Mouse (Mus musculus) forebrain, embryonic 12.5 days (tissue): ENCODE results near the gene Adh7. TPM values are rescaled to one million over a fixed set of nuclear protein-coding genes. Genes with fewer than 3 reads are reported as not detected.

Experiments used
- ATAC-seq: fragments of 200-750 bp; cut with Nextera tagmentation; 2 replicates; pipeline ENCODE4 v1.8.0; 2017; ENCODE audit warnings: moderate TSS enrichment; ENCODE audit not compliant: low FRiP score
- H3K27ac ChIP-seq: fragments of 300-500 bp; sonication (generic); 2 replicates; pipeline ENCODE4 v1.5.1; 2016; ENCODE audit warnings: mild to moderate bottlenecking
- H3K27me3 ChIP-seq: fragments of 300-500 bp; sonication (generic); 2 replicates; pipeline ENCODE4 v1.6.1; 2016; ENCODE audit warnings: mild to moderate bottlenecking
- H3K36me3 ChIP-seq: fragments of 300-500 bp; sonication (generic); replicated peaks from 2 replicates; pipeline ENCODE4 v1.6.1; 2016; ENCODE audit warnings: mild to moderate bottlenecking
- H3K4me1 ChIP-seq: fragments of 300-500 bp; sonication (generic); 2 replicates; pipeline ENCODE4 v1.6.1; 2016
- H3K4me2 ChIP-seq: fragments of 300-500 bp; sonication (generic); 2 replicates; pipeline ENCODE4 v1.6.1; 2016; ENCODE audit warnings: mild to moderate bottlenecking, moderate library complexity
- H3K4me3 ChIP-seq: fragments of 300-500 bp; sonication (generic); replicated peaks from 2 replicates; pipeline ENCODE4 v1.5.1; 2016; ENCODE audit warnings: mild to moderate bottlenecking
- H3K9ac ChIP-seq: fragments of 300-500 bp; sonication (generic); 2 replicates; pipeline ENCODE4 v1.6.1; 2016; ENCODE audit warnings: mild to moderate bottlenecking
- H3K9me3 ChIP-seq: fragments of 300-500 bp; sonication (generic); 2 replicates; pipeline ENCODE4 v1.6.1; 2016
- WGBS: fragments of 180-500 bp; shearing (Covaris S2); methylation state at CpG from one replicate; pipeline ENCODE4 v1.1.7; 2016; 5-methylcytosine and 5-hydroxymethylcytosine counted together
- polyA plus RNA-seq: library from polyadenylated mRNA; unstranded; fragments of >200 nt; fragmentation: Nextera tagmentation; extraction: Ambion mirVana; gene quantifications from 2 replicates; pipeline ENCODE4 v1.2.1, GENCODE M21; 2016

Adh7 gene
- polyA plus RNA-seq, result 0.17 TPM in 1 of 2 replicates, not detected in the other

- H3K27me3 ChIP-seq, result no peaks in the 10 kb centered on the region
- no peak within 1 kb of the TSS for H3K4me3 ChIP-seq
- H3K9me3 ChIP-seq, result no peaks in the 10 kb centered on the region
- H3K9ac ChIP-seq, result no peak within 1 kb of the TSS
- no peaks in the 10 kb centered on the region for H3K36me3 ChIP-seq
- no peak within 1 kb of the TSS for H3K27ac ChIP-seq
- WGBS, result 78% methylated on average over 10 of the region's 10 CpGs
- H3K4me1 ChIP-seq, result peaks cover 7% of the 10 kb centered on the region
- H3K4me2 ChIP-seq, result no peak within 1 kb of the TSS
- no peak for ATAC-seq
These were observed at the start of gene Adh7 for GRCm38 (mm10) chr3:138217631-138218264. Gene Adh7 (plus strand): TSS chr3:138217760.

- no peak overlapping the region for H3K4me2 ChIP-seq
- no peaks in the 10 kb centered on the region for H3K9me3 ChIP-seq
- no peak overlapping the region for H3K4me3 ChIP-seq
- H3K9ac ChIP-seq, result no peak overlapping the region
- H3K27me3 ChIP-seq, result no peaks in the 10 kb centered on the region
- H3K4me1 ChIP-seq, result no peaks in the 10 kb centered on the region
- no peak overlapping the region for H3K27ac ChIP-seq
- WGBS, result 74% methylated on average over 10 of the region's 10 CpGs
- no peaks in the 10 kb centered on the region for H3K36me3 ChIP-seq
- ATAC-seq, result no peak
These were observed 44.3 kb upstream of the Adh7 start for GRCm38 (mm10) chr3:138173291-138173690.

- 93% methylated on average over 6 of the region's 6 CpGs for WGBS
- Histone ChIP-seq H3K4me3 (no peak overlapping the region), H3K27ac (no peak overlapping the region), H3K4me1 (no peaks in the 10 kb centered on the region), H3K4me2 (no peak overlapping the region), H3K9me3 (no peaks in the 10 kb centered on the region), H3K9ac (no peak overlapping the region), H3K36me3 (no peaks in the 10 kb centered on the region), H3K27me3 (no peaks in the 10 kb centered on the region)
- ATAC-seq, result no peak
These were observed 42.0 kb upstream of the Adh7 start for GRCm38 (mm10) chr3:138175551-138175950.

GRCm38 (mm10) chr3:138182019-138182418, 35.5 kb upstream of the Adh7 start:
- Histone ChIP-seq H3K4me3 (no peak overlapping the region), H3K4me2 (no peak overlapping the region), H3K27ac (no peak overlapping the region), H3K36me3 (no peaks in the 10 kb centered on the region), H3K9me3 (no peaks in the 10 kb centered on the region), H3K27me3 (no peaks in the 10 kb centered on the region), H3K9ac (no peak overlapping the region), H3K4me1 (peaks cover 6% of the 10 kb centered on the region; the same call in 1 of the 2 replicates)
- no peak for ATAC-seq
- 83% methylated on average over 2 of the region's 2 CpGs for WGBS

GRCm38 (mm10) chr3:138183371-138183770, 34.2 kb upstream of the Adh7 start:
- no peaks in the 10 kb centered on the region for H3K36me3 ChIP-seq
- H3K4me2 ChIP-seq, result no peak overlapping the region
- 92% methylated on average over 7 of the region's 7 CpGs for WGBS

GRCm38 (mm10) chr3:138185290-138185689, 32.3 kb upstream of the Adh7 start:
- no peaks in the 10 kb centered on the region for H3K9me3 ChIP-seq
- no peak overlapping the region for H3K4me2 ChIP-seq
- H3K4me1 ChIP-seq, result peaks cover 6% of the 10 kb centered on the region; the same call in 1 of the 2 replicates
- no peak overlapping the region for H3K9ac ChIP-seq
- H3K27me3 ChIP-seq, result no peaks in the 10 kb centered on the region
- no peak overlapping the region for H3K4me3 ChIP-seq
- WGBS, result 82% methylated on average over 4 of the region's 4 CpGs
- H3K27ac ChIP-seq, result no peak overlapping the region
- ATAC-seq, result no peak
- no peaks in the 10 kb centered on the region for H3K36me3 ChIP-seq

More at GRCm38 (mm10) chr3:138183371-138183770, 34.2 kb upstream of the Adh7 start:
- no peaks in the 10 kb centered on the region for H3K9me3 ChIP-seq
- H3K27ac ChIP-seq, result no peak overlapping the region
- H3K4me1 ChIP-seq, result peaks cover 6% of the 10 kb centered on the region; the same call in 1 of the 2 replicates
- no peak for ATAC-seq
- no peaks in the 10 kb centered on the region for H3K27me3 ChIP-seq
- no peak overlapping the region for H3K9ac ChIP-seq
- H3K4me3 ChIP-seq, result no peak overlapping the region

- Histone ChIP-seq H3K27me3 (no peaks in the 10 kb centered on the region), H3K36me3 (no peaks in the 10 kb centered on the region), H3K9me3 (no peaks in the 10 kb centered on the region), H3K27ac (no peak overlapping the region), H3K9ac (no peak overlapping the region), H3K4me3 (no peak overlapping the region), H3K4me2 (no peak overlapping the region), H3K4me1 (peaks cover 6% of the 10 kb centered on the region; the same call in 1 of the 2 replicates)
- 92% methylated on average over 26 of the region's 26 CpGs for whole genome bisulfite sequencing
- 0 out of 2 replicates have a peak, but pooled peaks have one; percentile 45 for ATAC-seq
These were observed 31.3 kb upstream of the Adh7 start for GRCm38 (mm10) chr3:138185995-138186930.

GRCm38 (mm10) chr3:138192260-138192659, 25.3 kb upstream of the Adh7 start:
- Histone ChIP-seq H3K27me3 (no peaks in the 10 kb centered on the region), H3K27ac (no peak overlapping the region), H3K9ac (no peak overlapping the region), H3K4me2 (no peak overlapping the region), H3K36me3 (no peaks in the 10 kb centered on the region), H3K4me1 (no peaks in the 10 kb centered on the region), H3K9me3 (no peaks in the 10 kb centered on the region), H3K4me3 (no peak overlapping the region)
- ATAC-seq, result no peak
- WGBS, result 94% methylated on average over 7 of the region's 7 CpGs

- Histone ChIP-seq H3K4me3 (no peak within 1 kb of the TSS), H3K27ac (no peak within 1 kb of the TSS), H3K9me3 (no peaks in the 10 kb centered on the region), H3K9ac (no peak within 1 kb of the TSS), H3K27me3 (no peaks in the 10 kb centered on the region), H3K4me1 (peaks cover 3% of the 10 kb centered on the region), H3K4me2 (no peak within 1 kb of the TSS), H3K36me3 (no peaks in the 10 kb centered on the region)
- ATAC-seq, result no peak
- 79% methylated on average over 15 of the region's 15 CpGs for WGBS
These were observed 23.8 kb upstream of the Adh7 start, which contains the start of gene 4930579F01Rik for GRCm38 (mm10) chr3:138193683-138194302. Gene 4930579F01Rik (minus strand): TSS chr3:138193825.

GRCm38 (mm10) chr3:138197093-138197492, 20.5 kb upstream of the Adh7 start:
- Histone ChIP-seq H3K36me3 (no peaks in the 10 kb centered on the region), H3K4me3 (no peak overlapping the region), H3K9me3 (no peaks in the 10 kb centered on the region), H3K4me1 (peaks cover 3% of the 10 kb centered on the region), H3K4me2 (no peak overlapping the region), H3K27ac (no peak overlapping the region), H3K9ac (no peak overlapping the region), H3K27me3 (no peaks in the 10 kb centered on the region)
- WGBS, result 84% methylated on average over 14 of the region's 14 CpGs
- no peak for ATAC-seq

GRCm38 (mm10) chr3:138197556-138197955, 20.0 kb upstream of the Adh7 start:
- Histone ChIP-seq H3K9ac (no peak overlapping the region), H3K4me2 (no peak overlapping the region), H3K4me1 (peaks cover 3% of the 10 kb centered on the region), H3K36me3 (no peaks in the 10 kb centered on the region), H3K27me3 (no peaks in the 10 kb centered on the region), H3K27ac (no peak overlapping the region), H3K4me3 (no peak overlapping the region), H3K9me3 (no peaks in the 10 kb centered on the region)
- ATAC-seq, result no peak
- WGBS, result 71% methylated on average over 9 of the region's 9 CpGs
